Mouse (Mus musculus): ENCODE results near the gene Vmn1r188.
"Not testable (repeated sequence)": the region's sequence is repeated elsewhere in the genome, so short reads cannot be mapped to it uniquely, and the experiment has no call there.

GRCm38 (mm10) chr13:22042568-22043502 is 41.4 kb upstream of the Vmn1r188 start, which contains the start of the genes Hist1h2ag and Hist1h2bj:
- TF ChIP-seq ZNF384 (IDR thresholded peaks at IDR 0.05; ENCODE audit: low read depth, low read length); CHD2 (IDR thresholded peaks at IDR 0.05; ENCODE audit: low read depth, low read length); ZC3H11A (IDR thresholded peaks at IDR 0.05; ENCODE audit: borderline replicate concordance, low read depth, low read length); HCFC1 (IDR thresholded peaks at IDR 0.05; ENCODE audit: borderline replicate concordance, insufficient read depth, low read length); MAFK (IDR thresholded peaks at IDR 0.05; ENCODE audit: insufficient read depth, low read depth, low read length): not testable (repeated sequence)

All from ES-E14 (cell line).